Mouse (Mus musculus) ES-Bruce4 (cell line): ENCODE data around the gene Mvp. TPM values are rescaled to one million over a fixed set of nuclear protein-coding genes. Genes with fewer than 3 reads are reported as not detected.

Experiments
- H3K27ac ChIP-seq: 2 replicates; pipeline ENCODE4 v1.5.1; 2012; ENCODE audit warnings: low read length, inconsistent platforms; ENCODE audit not compliant: insufficient read depth
- H3K27me3 ChIP-seq: 2 replicates; pipeline ENCODE4 v1.6.1; 2012; ENCODE audit warnings: mild to moderate bottlenecking, low read length, inconsistent platforms; ENCODE audit not compliant: control insufficient read depth, poor library complexity, insufficient read depth, severe bottlenecking
- H3K36me3 ChIP-seq: 2 replicates; pipeline ENCODE4 v1.6.1; 2012; ENCODE audit warnings: inconsistent platforms, mild to moderate bottlenecking, low read length, moderate library complexity; ENCODE audit not compliant: control insufficient read depth, poor library complexity, insufficient read depth, severe bottlenecking
- H3K4me1 ChIP-seq: one replicate; pipeline ENCODE4 v1.8.1; 2011; ENCODE audit warnings: low read length; ENCODE audit not compliant: control insufficient read depth, insufficient read depth
- H3K4me3 ChIP-seq: 2 replicates; pipeline ENCODE4 v1.5.1; 2011; ENCODE audit warnings: low read depth, mild to moderate bottlenecking, low read length
- H3K9ac ChIP-seq: 2 replicates; pipeline ENCODE4 v1.6.1; 2012; ENCODE audit warnings: low read depth, mild to moderate bottlenecking, inconsistent platforms; ENCODE audit not compliant: poor library complexity, severe bottlenecking
- H3K9me3 ChIP-seq: replicated peaks from 2 replicates; pipeline ENCODE4 v1.6.1; 2012; ENCODE audit warnings: mild to moderate bottlenecking, low read length, inconsistent platforms; ENCODE audit not compliant: control insufficient read depth, poor library complexity, insufficient read depth, severe bottlenecking
- CTCF ChIP-seq: IDR thresholded peaks from one replicate; pipeline ENCODE4 v1.8.1; 2011; ENCODE audit warnings: low read depth, low read length
- EP300 ChIP-seq: IDR thresholded peaks from 2 replicates; pipeline ENCODE4 v1.6.1; 2011; ENCODE audit warnings: low read depth, low read length; ENCODE audit not compliant: insufficient read depth
- POLR2A ChIP-seq: IDR thresholded peaks from one replicate; pipeline ENCODE4 v1.8.1; 2011; ENCODE audit warnings: low read length; ENCODE audit not compliant: insufficient read depth
- polyA plus RNA-seq: library from polyadenylated mRNA; stranded (reverse); fragments of >200 nt; gene quantifications from 2 replicates; pipeline ENCODE4 v1.2.4, GENCODE M21; 2011; ENCODE audit warnings: low read depth; ENCODE audit not compliant: missing spikeins, insufficient read depth, insufficient read length

Mvp gene
- polyA plus RNA-seq, 1 experiment = 17.9 TPM

GRCm38 (mm10) chr7:126949403-126949792 lies 65.0 kb downstream of the Mvp start, which contains the start of gene Asphd1:
TSS of gene Asphd1 (minus strand) at chr7:126949582.
- H3K4me3 ChIP-seq = peak within 1 kb of the TSS; percentile 48
- no peaks in the 10 kb centered on the region for H3K36me3 ChIP-seq
- no peak within 1 kb of the TSS for H3K27ac ChIP-seq
- H3K4me1 ChIP-seq = no peaks in the 10 kb centered on the region
- H3K9me3 ChIP-seq = no peaks in the 10 kb centered on the region
- peak within 1 kb of the TSS; percentile 13 for H3K9ac ChIP-seq
- TF ChIP-seq EP300 (no peak), CTCF (no peak)
- H3K27me3 ChIP-seq = no peaks in the 10 kb centered on the region

GRCm38 (mm10) chr7:126948626-126949025 lies 65.8 kb downstream of the Mvp start:
- H3K27ac ChIP-seq = no peak overlapping the region
- no peaks in the 10 kb centered on the region for H3K4me1 ChIP-seq
- H3K4me3 ChIP-seq = no peak overlapping the region
- H3K27me3 ChIP-seq = no peaks in the 10 kb centered on the region
- TF ChIP-seq EP300 (no peak), POLR2A (no peak), CTCF (no peak)
- H3K36me3 ChIP-seq = no peaks in the 10 kb centered on the region
- no peak overlapping the region for H3K9ac ChIP-seq
- H3K9me3 ChIP-seq = no peaks in the 10 kb centered on the region

- H3K36me3 ChIP-seq = no peaks in the 10 kb centered on the region
- H3K27me3 ChIP-seq = no peaks in the 10 kb centered on the region
- peaks cover 2% of the 10 kb centered on the region for H3K4me1 ChIP-seq
- no peaks in the 10 kb centered on the region for H3K9me3 ChIP-seq
- H3K27ac ChIP-seq = no peak overlapping the region
- TF ChIP-seq EP300 = no peak
- peak; percentile 80 for TF ChIP-seq CTCF
- H3K9ac ChIP-seq = no peak overlapping the region
- H3K4me3 ChIP-seq = no peak overlapping the region
These were observed 67.9 kb downstream of the Mvp start for GRCm38 (mm10) chr7:126946530-126946929.

GRCm38 (mm10) chr7:126941801-126942200 lies 72.6 kb downstream of the Mvp start:
- H3K27ac ChIP-seq = no peak overlapping the region

GRCm38 (mm10) chr7:126941171-126941570 lies 73.2 kb downstream of the Mvp start:
- H3K27ac ChIP-seq = peak overlapping the region; percentile 12; the same call in 1 of the 2 replicates
- no peaks in the 10 kb centered on the region for H3K27me3 ChIP-seq
- TF ChIP-seq CTCF = no peak
- no peak for TF ChIP-seq POLR2A
- no peak for TF ChIP-seq EP300
- peaks cover 4% of the 10 kb centered on the region for H3K4me1 ChIP-seq
- H3K9ac ChIP-seq = no peak overlapping the region
- H3K9me3 ChIP-seq = no peaks in the 10 kb centered on the region
- H3K4me3 ChIP-seq = no peak overlapping the region
- peaks cover 11% of the 10 kb centered on the region for H3K36me3 ChIP-seq

More at GRCm38 (mm10) chr7:126941801-126942200, 72.6 kb downstream of the Mvp start:
- no peak overlapping the region for H3K9ac ChIP-seq
- H3K36me3 ChIP-seq = peaks cover 7% of the 10 kb centered on the region
- peaks cover 4% of the 10 kb centered on the region for H3K4me1 ChIP-seq
- H3K9me3 ChIP-seq = no peaks in the 10 kb centered on the region
- no peaks in the 10 kb centered on the region for H3K27me3 ChIP-seq
- no peak for TF ChIP-seq CTCF
- no peak for TF ChIP-seq POLR2A
- H3K4me3 ChIP-seq = no peak overlapping the region

Other genes with a start within 250 kb of the Mvp start
- gene Gdpd3, start 248.3 kb downstream of the Mvp start, polyA plus RNA-seq = 1.8 and 3.6 TPM in 2 replicates
- gene Ypel3, start 237.7 kb downstream of the Mvp start, polyA plus RNA-seq = 56.8 and 62.1 TPM in 2 replicates
- 1.7 TPM in 2 replicates for gene Tbx6, start 233.1 kb downstream of the Mvp start, polyA plus RNA-seq
- gene Ppp4c, start 222.1 kb downstream of the Mvp start, polyA plus RNA-seq = 111 and 127 TPM in 2 replicates
- gene Fam57b, start 217.0 kb downstream of the Mvp start, polyA plus RNA-seq = 2.7 and 4.2 TPM in 2 replicates
- gene 4930451I11Rik, start 183.0 kb downstream of the Mvp start, polyA plus RNA-seq = not detected in 2 replicates
- 3.2 and 3.3 TPM in 2 replicates for gene Doc2a, start 167.2 kb downstream of the Mvp start, polyA plus RNA-seq
- gene Hirip3, start 152.6 kb downstream of the Mvp start, polyA plus RNA-seq = 116 and 120 TPM in 2 replicates
- 104 and 118 TPM in 2 replicates for gene Ino80e, start 152.2 kb downstream of the Mvp start, polyA plus RNA-seq
- gene Taok2, start 129.9 kb downstream of the Mvp start, polyA plus RNA-seq = 37.9 and 41.0 TPM in 2 replicates
- 16.3 and 17.2 TPM in 2 replicates for gene Tmem219, start 91.7 kb downstream of the Mvp start, polyA plus RNA-seq
- gene Kctd13, start 85.7 kb downstream of the Mvp start, polyA plus RNA-seq = 25.5 and 26.8 TPM in 2 replicates
- gene Asphd1, start 65.0 kb downstream of the Mvp start, polyA plus RNA-seq = 0.36 and 0.41 TPM in 2 replicates
- 1.4 and 1.9 TPM in 2 replicates for gene Sez6l2, start 64.1 kb downstream of the Mvp start, polyA plus RNA-seq
- gene Cdipt, start 38.7 kb downstream of the Mvp start, polyA plus RNA-seq = 42.8 and 53.3 TPM in 2 replicates
- 1.4 and 2.4 TPM in 2 replicates for gene Cdiptos, start 38.5 kb downstream of the Mvp start, polyA plus RNA-seq
- gene Pagr1b, start 1.9 kb upstream of the Mvp start, polyA plus RNA-seq = 22.1 and 26.6 TPM in 2 replicates
- gene Pagr1a, start 2.7 kb upstream of the Mvp start, polyA plus RNA-seq = 12.7 and 27.9 TPM in 2 replicates
- 2.2 and 23.9 TPM in 2 replicates for gene Gm42742, start 6.5 kb upstream of the Mvp start, polyA plus RNA-seq
- 3.5 and 6.7 TPM in 2 replicates for gene Prrt2, start 6.6 kb upstream of the Mvp start, polyA plus RNA-seq
- gene Maz, start 12.4 kb upstream of the Mvp start, polyA plus RNA-seq = 117 and 123 TPM in 2 replicates
- 106 and 109 TPM in 2 replicates for gene Kif22, start 27.9 kb upstream of the Mvp start, polyA plus RNA-seq
- gene Zg16, start 72.7 kb upstream of the Mvp start, polyA plus RNA-seq = not detected in 2 replicates
- gene AI467606, start 76.7 kb upstream of the Mvp start, polyA plus RNA-seq = 1.6 TPM in 2 replicates
- 8.6 and 9.3 TPM in 2 replicates for gene Qprt, start 107.6 kb upstream of the Mvp start, polyA plus RNA-seq
- 1.5 and 2.2 TPM in 2 replicates for gene Spn, start 123.2 kb upstream of the Mvp start, polyA plus RNA-seq
- 98.6 and 120 TPM in 2 replicates for gene Cd2bp2, start 181.4 kb upstream of the Mvp start, polyA plus RNA-seq
- 42.8 and 55.5 TPM in 2 replicates for gene Tbc1d10b, start 193.8 kb upstream of the Mvp start, polyA plus RNA-seq
- gene Mylpf, start 194.3 kb upstream of the Mvp start, polyA plus RNA-seq = 278 and 351 TPM in 2 replicates
- gene Zfp553, start 218.4 kb upstream of the Mvp start, polyA plus RNA-seq = 52.1 and 57.0 TPM in 2 replicates
- 210 and 229 TPM in 2 replicates for gene Sept1, start 218.5 kb upstream of the Mvp start, polyA plus RNA-seq
- 8.2 and 8.7 TPM in 2 replicates for gene Zfp771, start 229.7 kb upstream of the Mvp start, polyA plus RNA-seq
- 133 and 135 TPM in 2 replicates for gene Dctpp1, start 246.1 kb upstream of the Mvp start, polyA plus RNA-seq